Mouse (Mus musculus) left cerebral cortex, adult 8-10 months (tissue): ENCODE measurements around the gene Spa17. TPM values are rescaled to one million over a fixed set of nuclear protein-coding genes. Genes with fewer than 3 reads are reported as not detected.
A peak's percentile ranks its signal among the peaks of the same experiment; 100 is the strongest.

Source experiments
- DNase-seq, 2 experiments: peaks; one replicate each; pipeline ENCODE4 v3.0.0; 2022; ENCODE audit warnings: low spot score in 2 of 2
- total RNA-seq, 4 experiments: library from RNA; stranded (reverse); gene quantifications; 2 replicates each; pipeline ENCODE4 v1.2.4; 2022

Spa17 gene
- 1 to 10 TPM in 3 of 4 experiments, under 1 TPM in 1; 0.57 to 2.5 (median 2.1) TPM for total RNA-seq

- DNase-seq: peak; percentile 74 to 89
Measured at GRCm38 (mm10) chr9:37613182-37613910, at the start of gene Spa17. Gene Spa17, minus strand, starts transcription at chr9:37613722.

DNA sequence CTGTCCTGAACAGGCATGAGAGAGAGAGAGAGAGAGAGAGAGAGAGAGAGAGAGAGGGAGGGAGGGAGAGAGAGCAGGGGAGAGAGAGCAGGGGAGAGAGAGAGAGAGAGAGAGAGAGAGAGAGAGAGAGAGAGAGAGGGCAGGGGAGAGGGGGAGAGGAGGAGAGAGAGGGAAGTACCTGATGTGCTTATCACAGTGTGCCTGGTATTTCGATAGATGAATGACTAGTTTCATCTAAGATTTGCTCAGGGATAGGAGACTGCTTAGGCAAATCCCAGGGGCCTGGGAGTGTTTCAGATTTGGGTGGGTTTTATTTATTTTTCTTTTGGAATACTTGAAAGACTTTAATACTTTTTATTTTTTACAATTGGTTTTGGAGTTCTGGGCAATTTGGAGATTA is 49.7 kb upstream of the Spa17 start:
- no peak for DNase-seq

GRCm38 (mm10) chr9:37659413-37659812 is 45.9 kb upstream of the Spa17 start:
- no peak for DNase-seq

- peak; percentile 60 to 67 for DNase-seq
Measured at GRCm38 (mm10) chr9:37656931-37657481, 43.5 kb upstream of the Spa17 start, which contains the start of gene Tbrg1. Gene Tbrg1, minus strand, starts transcription at chr9:37657312.

DNA sequence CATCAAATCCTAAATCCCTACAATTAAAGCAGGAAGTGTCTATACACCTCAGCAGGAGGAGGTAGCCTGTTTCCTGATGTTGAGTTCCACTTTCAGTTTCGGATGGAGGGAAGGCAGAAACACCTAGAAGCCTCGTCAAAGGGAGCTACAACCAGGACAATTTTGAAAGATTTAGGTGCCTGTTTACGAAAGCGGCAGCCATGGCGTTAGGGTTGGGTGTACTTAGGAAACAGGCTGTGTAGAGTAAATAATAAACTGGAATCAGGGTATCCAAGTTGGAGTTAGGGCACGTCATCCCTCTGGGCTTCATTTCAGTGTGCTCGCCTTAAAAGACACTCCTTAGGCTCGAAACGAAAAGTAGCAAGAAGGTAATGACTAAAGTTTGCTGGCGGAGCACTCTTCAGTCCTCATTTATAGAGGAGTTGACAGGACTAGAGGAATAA is 42.9 kb upstream of the Spa17 start:
- DNase-seq: no peak

- DNase-seq: no peak
Measured at GRCm38 (mm10) chr9:37655961-37656360, 42.4 kb upstream of the Spa17 start.

- DNase-seq: no peak
Measured at GRCm38 (mm10) chr9:37653836-37654235, 40.3 kb upstream of the Spa17 start.

DNA sequence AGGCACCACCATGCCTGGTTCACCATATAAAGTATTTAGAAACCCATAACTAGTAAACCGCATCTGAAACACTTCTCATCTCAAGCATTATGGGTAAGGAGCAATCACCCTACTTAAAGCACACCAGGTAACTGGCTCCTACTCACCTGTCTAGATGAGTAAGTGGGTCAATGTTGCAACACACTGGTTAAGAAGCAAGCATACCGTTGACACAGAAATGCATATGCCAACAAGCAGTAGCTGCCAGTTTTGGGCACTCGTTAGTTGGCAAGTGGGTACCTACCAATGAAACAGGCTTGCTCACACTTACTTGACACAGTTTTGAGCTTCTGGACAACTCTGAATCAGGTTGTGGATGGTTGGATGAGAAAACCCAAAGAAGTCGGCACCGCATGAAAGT is 37.1 kb upstream of the Spa17 start:
- no peak for DNase-seq

DNA sequence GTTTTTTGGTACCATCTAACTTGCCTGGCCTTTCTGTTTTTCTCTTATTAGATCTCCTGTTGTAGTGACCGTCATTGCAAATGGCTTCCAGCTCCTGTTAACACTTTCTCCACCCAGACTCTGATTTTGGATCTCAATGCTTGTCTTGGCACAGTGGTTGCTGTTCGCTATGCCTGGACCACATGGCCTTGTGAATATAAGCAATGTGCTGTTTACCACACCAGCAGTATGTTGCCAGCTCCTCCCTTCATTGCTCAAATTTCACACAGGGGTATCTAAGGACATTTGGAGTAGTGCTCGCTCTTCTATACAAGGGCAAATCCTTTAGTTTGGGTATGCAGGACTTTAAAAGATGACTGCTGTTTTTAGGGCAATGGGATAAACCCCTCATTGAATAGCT is 32.7 kb upstream of the Spa17 start:
- DNase-seq: no peak

DNA sequence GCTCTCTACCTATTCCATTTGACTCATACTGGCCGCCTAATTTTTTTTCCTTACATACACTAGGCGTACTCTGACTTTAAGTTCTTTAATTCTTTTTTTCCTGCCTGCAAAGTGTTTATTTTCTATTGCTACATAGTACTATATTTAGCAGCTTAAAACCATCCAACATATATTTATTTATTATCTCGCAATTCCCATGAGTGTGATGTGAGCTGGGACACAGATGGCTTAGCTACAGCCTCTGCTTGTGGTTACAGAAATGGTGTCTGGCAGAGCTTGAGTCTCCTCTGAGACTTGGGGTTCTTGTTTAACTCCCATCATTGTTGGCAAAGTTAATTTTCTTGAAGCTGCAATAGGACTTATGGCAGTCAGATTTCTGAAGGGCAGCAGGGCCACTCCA is 25.2 kb upstream of the Spa17 start:
- DNase-seq: no peak

GRCm38 (mm10) chr9:37636800-37637542 is 23.4 kb upstream of the Spa17 start:
- no peak for DNase-seq

DNA sequence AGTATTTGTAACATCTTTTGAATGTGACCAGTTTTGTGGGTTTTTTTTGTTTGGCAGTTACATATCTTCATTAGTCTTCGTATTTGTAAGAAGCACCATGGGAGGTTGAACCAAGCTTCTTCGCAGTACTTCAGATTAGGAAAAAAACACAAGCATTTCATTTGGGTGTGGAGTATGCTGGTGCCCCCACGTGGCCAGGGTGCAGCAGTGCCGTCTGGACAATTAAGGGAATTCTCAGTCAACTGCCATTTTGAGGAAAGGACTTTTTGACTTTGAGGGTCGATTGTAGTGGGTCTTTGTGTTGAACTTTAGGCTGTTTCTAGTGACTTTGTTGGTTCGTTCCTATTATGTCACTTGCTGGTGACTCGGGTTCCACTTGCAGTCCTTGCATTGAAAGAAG is 22.8 kb upstream of the Spa17 start:
- DNase-seq: no peak

GRCm38 (mm10) chr9:37634269-37634668 is 20.7 kb upstream of the Spa17 start:
- DNase-seq: no peak

DNA sequence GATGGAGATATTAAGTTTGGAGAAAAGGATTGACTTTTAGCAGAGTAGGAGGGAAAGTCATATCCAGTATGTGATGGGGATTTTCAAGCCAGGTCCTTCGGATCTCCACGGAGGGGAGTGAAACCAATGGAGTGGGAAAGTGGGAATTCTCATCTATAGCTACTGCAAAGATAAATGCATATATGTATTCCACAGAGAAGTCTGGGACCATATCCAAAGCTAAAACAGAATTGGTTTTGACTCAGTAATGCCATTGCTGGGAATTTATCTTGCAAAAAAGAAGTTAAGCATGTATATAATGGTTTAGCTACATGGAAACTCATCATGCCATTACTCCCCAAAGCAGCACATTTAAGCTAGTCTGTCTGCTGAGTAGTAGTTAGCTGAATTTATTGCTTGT is 18.8 kb upstream of the Spa17 start:
- no peak for DNase-seq

DNA sequence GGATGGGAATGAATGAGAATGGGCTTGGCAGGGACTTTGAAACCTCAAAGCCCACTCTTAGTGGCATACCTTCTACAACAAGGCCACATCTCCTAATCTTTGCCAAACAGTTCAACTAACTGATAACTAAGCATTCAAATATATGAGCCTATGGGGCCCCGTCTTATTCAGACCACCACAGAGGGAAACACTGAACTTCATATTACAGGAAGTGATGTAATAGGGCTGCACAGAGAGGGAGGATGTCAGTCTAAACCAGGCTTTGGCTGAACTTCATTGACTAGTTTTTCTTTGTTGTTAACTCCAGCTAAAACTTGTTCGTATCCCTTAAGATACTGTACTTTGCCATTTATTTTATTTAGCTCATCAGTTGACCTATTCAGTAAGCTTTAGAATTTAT is 16.4 kb upstream of the Spa17 start:
- DNase-seq: no peak

DNA sequence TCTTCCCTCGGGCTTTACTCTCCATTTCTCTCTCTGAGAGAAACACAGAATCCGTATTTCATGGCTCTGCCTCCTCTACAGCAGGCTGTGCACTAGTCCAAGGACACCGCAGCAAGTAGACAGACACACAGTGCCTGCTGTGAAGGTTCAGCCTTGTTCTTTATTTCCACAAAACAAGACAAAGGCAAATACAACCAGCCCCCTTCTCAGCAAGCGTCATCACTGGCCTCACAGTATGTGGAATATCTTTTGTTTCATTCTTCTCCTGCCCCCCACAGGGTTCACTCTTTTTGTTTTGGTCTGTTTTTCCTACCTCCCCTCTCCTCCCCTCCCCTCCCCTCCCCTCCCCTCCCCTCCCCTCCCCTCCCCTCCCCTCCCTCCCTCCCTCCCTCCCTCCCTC is 15.1 kb upstream of the Spa17 start:
- no peak for DNase-seq

- DNase-seq: no peak
Measured at GRCm38 (mm10) chr9:37627263-37627662, 13.7 kb upstream of the Spa17 start.

GRCm38 (mm10) chr9:37626103-37626567 is 12.6 kb upstream of the Spa17 start:
- DNase-seq: peak in 1 of 2 experiments; percentile 41

- DNase-seq: peak; percentile 60 to 87
Measured at GRCm38 (mm10) chr9:37625641-37626040, 12.1 kb upstream of the Spa17 start.

DNA sequence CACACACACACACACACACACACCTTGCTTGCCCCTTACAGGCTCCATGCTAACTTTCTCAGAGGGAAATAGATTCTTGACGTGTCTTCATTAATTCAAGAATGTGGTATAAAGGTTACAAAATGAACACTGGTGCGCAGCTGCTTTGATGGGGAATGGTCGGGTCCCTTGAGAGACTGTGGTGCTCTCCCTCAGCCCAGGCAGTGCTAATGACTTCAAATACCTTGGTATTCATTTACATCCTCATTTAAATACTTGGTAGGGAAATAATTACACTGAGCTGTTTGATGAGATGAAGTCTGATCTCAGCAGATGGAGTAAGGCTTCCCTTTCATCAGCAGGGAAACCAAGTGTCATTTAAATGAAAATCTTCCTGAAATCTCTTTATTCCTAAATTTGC is 11.6 kb upstream of the Spa17 start:
- DNase-seq: no peak

DNA sequence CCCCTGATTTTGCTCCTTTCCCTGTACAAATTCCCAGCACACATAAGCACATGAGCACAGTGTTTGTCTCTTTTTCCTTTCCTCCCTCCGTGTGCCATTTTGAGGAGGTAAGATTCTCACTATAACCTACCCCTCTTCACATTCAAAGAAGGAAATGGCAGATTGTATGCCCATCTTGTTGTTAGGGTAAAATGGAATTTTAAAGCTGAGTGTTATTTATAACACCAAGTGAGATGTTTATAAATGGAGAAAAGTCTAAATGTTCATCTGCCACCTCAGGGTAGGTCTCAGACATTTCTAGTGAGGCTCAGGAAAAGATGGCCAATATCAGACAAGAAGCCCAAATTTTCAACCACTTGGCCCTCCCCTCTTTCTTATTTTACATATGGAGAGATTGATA is 11.0 kb upstream of the Spa17 start:
- no peak for DNase-seq

- DNase-seq: no peak
Measured at GRCm38 (mm10) chr9:37623981-37624380, 10.5 kb upstream of the Spa17 start.
